Mouse (Mus musculus) heart, adult 18-20 months (tissue): Measurements from ENCODE around the gene Trdmt1. TPM values are rescaled to one million over a fixed set of nuclear protein-coding genes. Genes with fewer than 3 reads are reported as not detected.
A peak's percentile ranks its signal among the peaks of the same experiment; 100 is the strongest.

Experiments
- DNase-seq, 2 experiments: peaks; one replicate each; pipeline ENCODE4 v3.0.0; 2021 to 2022; ENCODE audit warnings: mixed read lengths in 1 of 2
- total RNA-seq, 2 experiments: library from RNA; stranded (reverse); gene quantifications; 2 replicates each; pipeline ENCODE4 v1.2.3; 2021

The Trdmt1 gene
- total RNA-seq, 2 experiments from 2014 or later, result 5.2 to 6.7 TPM

- no peak for DNase-seq
These were observed 45.3 kb downstream of the Trdmt1 start for GRCm38 (mm10) chr2:13499196-13499595.

GRCm38 (mm10) chr2:13496087-13496486, 48.4 kb downstream of the Trdmt1 start:
- no peak for DNase-seq

GRCm38 (mm10) chr2:13492927-13493326, 51.5 kb downstream of the Trdmt1 start:
- DNase-seq, result no peak

GRCm38 (mm10) chr2:13491734-13492133, 52.7 kb downstream of the Trdmt1 start, which contains the start of gene Cubn:
Gene Cubn, minus strand, starts transcription at chr2:13491813.
- no peak for DNase-seq

GRCm38 (mm10) chr2:13490480-13490879, 54.0 kb downstream of the Trdmt1 start:
- DNase-seq, result no peak

- no peak for DNase-seq
These were observed 58.0 kb downstream of the Trdmt1 start for GRCm38 (mm10) chr2:13486470-13486869.

- DNase-seq, result peak; percentile 31 to 37
These were observed 59.9 kb downstream of the Trdmt1 start for GRCm38 (mm10) chr2:13484566-13484965.

GRCm38 (mm10) chr2:13480744-13481143, 63.7 kb downstream of the Trdmt1 start:
- DNase-seq, result no peak

- no peak for DNase-seq
These were observed 65.3 kb downstream of the Trdmt1 start for GRCm38 (mm10) chr2:13479165-13479564.

GRCm38 (mm10) chr2:13470108-13470507, 74.4 kb downstream of the Trdmt1 start:
- no peak for DNase-seq

- no peak for DNase-seq
These were observed 74.8 kb downstream of the Trdmt1 start for GRCm38 (mm10) chr2:13469641-13470040.

- no peak for DNase-seq
These were observed 77.8 kb downstream of the Trdmt1 start for GRCm38 (mm10) chr2:13466685-13467084.

Other genes with a start within 250 kb of the Trdmt1 start
- gene Cubn, start 52.9 kb downstream of the Trdmt1 start, total RNA-seq, result 1 to 10 TPM in 1 of 2 experiments, under 1 TPM in 1; 0.87 to 1.2 TPM
- gene Vim, start 29.3 kb upstream of the Trdmt1 start, total RNA-seq, result 100 to 1,000 TPM; 296 to 301 TPM
- 1 to 10 TPM; 3.0 to 3.4 TPM for gene St8sia6, start 249.4 kb upstream of the Trdmt1 start, total RNA-seq